Mouse (Mus musculus) G1E (cell line): ENCODE measurements around the gene Rspry1.

Experiments
- CTCF ChIP-seq: IDR thresholded peaks from 2 replicates; pipeline ENCODE4 v1.5.1; 2012; ENCODE audit warnings: low read depth, low read length, inconsistent platforms, mixed read lengths
- GATA1 ChIP-seq: IDR thresholded peaks from 2 replicates; pipeline ENCODE4 v1.6.1; 2012; ENCODE audit warnings: borderline replicate concordance, low read length, inconsistent platforms, mixed read lengths
- POLR2AphosphoS5 ChIP-seq: IDR thresholded peaks from 2 replicates; pipeline ENCODE4 v1.6.1; 2012; ENCODE audit warnings: low read depth, low read length, inconsistent platforms; ENCODE audit not compliant: insufficient replicate concordance
- TAL1 ChIP-seq: conservative IDR thresholded peaks from 2 replicates; pipeline ENCODE4 v1.6.1; 2012; ENCODE audit warnings: low read depth, low read length, inconsistent platforms, mixed read lengths

DNA sequence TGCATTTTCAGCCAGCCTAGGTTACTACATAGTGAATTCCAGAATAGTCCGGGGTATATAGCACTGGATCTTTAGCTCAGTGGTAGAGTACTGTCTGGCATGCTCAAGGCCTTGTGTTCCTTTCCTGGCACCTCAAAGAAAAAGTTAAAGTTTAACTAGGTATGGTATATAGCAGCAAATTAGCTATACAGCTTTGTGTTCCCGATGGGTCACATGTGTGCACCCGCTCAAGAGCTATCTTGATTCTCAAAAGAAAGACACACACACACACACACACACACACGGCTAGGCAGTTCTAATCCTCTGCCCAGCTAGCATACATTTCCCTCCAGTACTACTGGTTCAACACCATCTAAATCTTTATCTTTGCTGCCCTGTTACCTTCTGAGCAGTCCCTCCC, 58.7 kb downstream of the Rspry1 start:
- TF ChIP-seq CTCF (no peak), GATA1 (no peak), POLR2AphosphoS5 (no peak), TAL1 (no peak)
